Mouse (Mus musculus) adrenal gland, postnatal 14 days (tissue): ENCODE data around the gene Sacs. TPM values are rescaled to one million over a fixed set of nuclear protein-coding genes. Genes with fewer than 3 reads are reported as not detected.
"Not testable (repeated sequence)": the region's sequence is repeated elsewhere in the genome, so short reads cannot be mapped to it uniquely, and the experiment has no call there.

Experiments
- DNase-seq: peaks from one replicate; pipeline ENCODE4 v3.0.0; 2021; ENCODE audit warnings: mixed read lengths
- long read RNA-seq, 2 experiments: library from polyadenylated mRNA; stranded (forward); transcript quantifications; one replicate each; pipeline ENCODE4 v2.0.0; 2021
- total RNA-seq: library from RNA; stranded (reverse); gene quantifications from 2 replicates; pipeline ENCODE4 v1.2.3, GENCODE M21; 2021

Gene Sacs
- 8.7 and 10.2 TPM in 2 replicates for total RNA-seq
- long read RNA-seq, experiment 1, partial matches to known transcripts = 1 of 2 reads
- long read RNA-seq, experiment 1, other reads (novel, unspliced or antisense) = 1 of 2 reads
- long read RNA-seq, experiment 2, partial matches to known transcripts = 0 of 3 reads
- long read RNA-seq, experiment 2, other reads (novel, unspliced or antisense) = 3 of 3 reads

GRCm38 (mm10) chr14:61137994-61138726 lies at the start of gene Sacs:
TSS of gene Sacs (plus strand) at chr14:61138457.
- peak; percentile 17 for DNase-seq

GRCm38 (mm10) chr14:61090955-61091354 lies 47.3 kb upstream of the Sacs start:
- no peak for DNase-seq

GRCm38 (mm10) chr14:61092073-61092472 lies 46.2 kb upstream of the Sacs start:
- DNase-seq = no peak

GRCm38 (mm10) chr14:61097974-61098625 lies 40.2 kb upstream of the Sacs start:
- DNase-seq = peak; percentile 11

- DNase-seq = no peak
Observed at GRCm38 (mm10) chr14:61100736-61101135, 37.5 kb upstream of the Sacs start.

- no peak for DNase-seq
Observed at GRCm38 (mm10) chr14:61106404-61106803, 31.9 kb upstream of the Sacs start.

GRCm38 (mm10) chr14:61108625-61109024 lies 29.6 kb upstream of the Sacs start:
- no peak for DNase-seq

- peak; percentile 88 for DNase-seq
Observed at GRCm38 (mm10) chr14:61112404-61112803, 25.9 kb upstream of the Sacs start.

GRCm38 (mm10) chr14:61124755-61125154 lies 13.5 kb upstream of the Sacs start:
- no peak for DNase-seq

GRCm38 (mm10) chr14:61125201-61125600 lies 13.1 kb upstream of the Sacs start:
- no peak for DNase-seq

GRCm38 (mm10) chr14:61127365-61127764 lies 10.9 kb upstream of the Sacs start:
- DNase-seq = not testable (repeated sequence)

- no peak for DNase-seq
Observed at GRCm38 (mm10) chr14:61128961-61129507, 9.2 kb upstream of the Sacs start.

GRCm38 (mm10) chr14:61132556-61132955 lies 5.7 kb upstream of the Sacs start:
- DNase-seq = no peak

- DNase-seq = no peak
Observed at GRCm38 (mm10) chr14:61134381-61135030, 3.8 kb upstream of the Sacs start.

- DNase-seq = no peak
Observed at GRCm38 (mm10) chr14:61137410-61137809, 847 bp upstream of the Sacs start.

GRCm38 (mm10) chr14:61138727-61139067 lies 440 bp downstream of the Sacs start:
- no peak for DNase-seq

- no peak for DNase-seq
Observed at GRCm38 (mm10) chr14:61143358-61143757, 5.1 kb downstream of the Sacs start.

GRCm38 (mm10) chr14:61143869-61144268 lies 5.6 kb downstream of the Sacs start:
- DNase-seq = peak; percentile 36

GRCm38 (mm10) chr14:61150416-61150815 lies 12.2 kb downstream of the Sacs start:
- DNase-seq = not testable (repeated sequence)

GRCm38 (mm10) chr14:61154900-61155585 lies 16.8 kb downstream of the Sacs start:
- no peak for DNase-seq

- no peak for DNase-seq
Observed at GRCm38 (mm10) chr14:61155687-61156086, 17.4 kb downstream of the Sacs start.

- not testable (repeated sequence) for DNase-seq
Observed at GRCm38 (mm10) chr14:61157426-61157825, 19.2 kb downstream of the Sacs start.
